Mouse (Mus musculus) heart, embryonic 10.5 days (tissue): ENCODE results near the gene Olfr332. TPM values are rescaled to one million over a fixed set of nuclear protein-coding genes. Genes with fewer than 3 reads are reported as not detected.
"Not testable (repeated sequence)": the region's sequence is repeated elsewhere in the genome, so short reads cannot be mapped to it uniquely, and the experiment has no call there.

Source experiments
- DNase-seq: peaks from one replicate; pipeline ENCODE4 v3.0.0-alpha.2; 2017; ENCODE audit warnings: low spot score
- H3K27ac ChIP-seq: fragments of 300-500 bp; sonication (generic); 2 replicates; pipeline ENCODE4 v1.5.1; 2016; ENCODE audit warnings: mild to moderate bottlenecking
- H3K27me3 ChIP-seq: fragments of 300-500 bp; sonication (generic); 2 replicates; pipeline ENCODE4 v1.6.1; 2016; ENCODE audit warnings: mild to moderate bottlenecking; ENCODE audit not compliant: poor library complexity, insufficient read depth, severe bottlenecking
- H3K36me3 ChIP-seq: fragments of 300-500 bp; sonication (generic); 2 replicates; pipeline ENCODE4 v1.6.1; 2016; ENCODE audit warnings: mild to moderate bottlenecking, moderate library complexity
- H3K4me1 ChIP-seq: fragments of 300-500 bp; sonication (generic); 2 replicates; pipeline ENCODE4 v1.6.1; 2016; ENCODE audit warnings: mild to moderate bottlenecking
- H3K4me3 ChIP-seq: fragments of 300-500 bp; sonication (generic); 2 replicates; pipeline ENCODE4 v1.5.1; 2016; ENCODE audit warnings: mild to moderate bottlenecking, moderate library complexity
- H3K9me3 ChIP-seq: fragments of 300-500 bp; sonication (generic); 2 replicates; pipeline ENCODE4 v1.6.1; 2016; ENCODE audit warnings: mild to moderate bottlenecking, moderate library complexity
- WGBS: fragments of 180-500 bp; shearing (Covaris S2); methylation state at CpG from one replicate; pipeline ENCODE4 v1.1.7; 2016; 5-methylcytosine and 5-hydroxymethylcytosine counted together
- polyA plus RNA-seq: library from polyadenylated mRNA; unstranded; fragments of >200 nt; fragmentation: Nextera tagmentation; extraction: Ambion mirVana; gene quantifications from 2 replicates; pipeline ENCODE4 v1.2.1, GENCODE M21; 2016

Gene Olfr332
- polyA plus RNA-seq: not detected in 2 replicates

DNA sequence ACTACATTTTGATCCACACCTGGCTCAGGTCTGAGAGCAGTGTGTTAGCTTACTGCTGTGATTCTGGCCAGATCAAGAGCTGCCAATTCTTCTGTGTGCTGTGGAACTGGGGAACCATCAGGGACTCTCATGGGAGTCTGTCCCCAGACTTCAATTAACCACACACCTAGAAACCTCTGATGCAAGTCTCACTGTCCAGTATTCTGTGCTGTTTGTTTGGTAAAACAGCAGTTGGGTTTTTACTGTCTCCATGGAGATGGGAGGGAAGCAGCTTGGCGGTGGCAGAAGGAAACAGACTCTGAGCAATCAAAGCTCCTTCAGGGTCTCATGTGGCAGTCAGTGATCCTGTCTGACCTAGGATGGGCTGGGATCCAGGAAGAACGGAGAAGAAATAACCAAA is at the start of gene Olfr332:
TSS of gene Olfr332 (minus strand) at position 101 of the 400 bp plus-strand sequence.
- H3K4me1 ChIP-seq: no peaks in the 10 kb centered on the region
- no peak for DNase-seq
- 76% methylated on average over 2 of the region's 2 CpGs for WGBS
- H3K9me3 ChIP-seq: no peaks in the 10 kb centered on the region
- H3K4me3 ChIP-seq: no peak within 1 kb of the TSS
- no peak within 1 kb of the TSS for H3K27ac ChIP-seq
- no peaks in the 10 kb centered on the region for H3K27me3 ChIP-seq
- no peaks in the 10 kb centered on the region for H3K36me3 ChIP-seq

DNA sequence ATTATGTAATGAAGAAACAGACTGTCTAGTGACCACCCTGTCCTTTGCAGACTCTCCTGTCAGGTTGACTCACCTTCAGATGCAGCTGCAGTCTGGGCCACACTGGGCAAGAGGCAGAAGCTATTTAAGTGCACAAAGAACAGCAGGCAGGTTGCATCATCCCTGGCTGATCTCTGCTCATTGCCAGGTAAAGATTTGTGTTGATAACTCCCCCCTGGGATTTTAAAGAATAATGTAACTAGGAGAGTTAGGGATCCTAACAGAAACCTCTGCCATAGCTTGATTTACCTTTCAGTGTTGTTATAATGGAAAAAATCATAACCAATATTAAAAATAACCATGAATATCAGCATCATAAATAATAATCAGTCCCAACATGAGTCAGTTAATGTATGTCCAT is 42.4 kb upstream of the Olfr332 start, which contains the start of gene Olfr330:
TSS of gene Olfr330 (minus strand) at position 101 of the 400 bp plus-strand sequence.
- H3K4me1 ChIP-seq, H3K9me3 ChIP-seq, H3K27ac ChIP-seq, H3K36me3 ChIP-seq, H3K4me3 ChIP-seq, H3K27me3 ChIP-seq, DNase-seq: not testable (repeated sequence)

DNA sequence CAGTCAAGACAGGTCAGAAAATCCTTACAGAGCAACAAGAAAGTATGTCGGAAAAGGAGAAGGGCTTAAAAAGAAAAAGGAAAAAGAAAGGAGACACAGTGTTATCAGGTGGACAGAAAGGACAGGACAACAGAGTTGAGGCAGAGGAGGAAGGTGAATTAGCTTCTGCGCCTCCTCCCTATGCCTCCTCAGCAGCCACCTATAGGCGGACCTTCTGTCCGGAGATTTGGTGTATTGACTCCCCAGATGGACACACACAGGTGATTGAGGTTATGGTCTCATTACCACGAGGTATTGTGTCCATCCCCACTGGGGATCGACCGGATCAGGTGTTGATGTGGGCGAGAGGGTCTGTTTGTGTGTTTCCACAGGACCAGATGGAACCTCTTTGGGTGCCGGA is 27.4 kb upstream of the Olfr332 start:
- 88% methylated on average over 8 of the region's 9 CpGs for WGBS
- not testable (repeated sequence) for H3K4me3 ChIP-seq, H3K4me1 ChIP-seq, DNase-seq, H3K9me3 ChIP-seq, H3K36me3 ChIP-seq, H3K27me3 ChIP-seq, H3K27ac ChIP-seq

DNA sequence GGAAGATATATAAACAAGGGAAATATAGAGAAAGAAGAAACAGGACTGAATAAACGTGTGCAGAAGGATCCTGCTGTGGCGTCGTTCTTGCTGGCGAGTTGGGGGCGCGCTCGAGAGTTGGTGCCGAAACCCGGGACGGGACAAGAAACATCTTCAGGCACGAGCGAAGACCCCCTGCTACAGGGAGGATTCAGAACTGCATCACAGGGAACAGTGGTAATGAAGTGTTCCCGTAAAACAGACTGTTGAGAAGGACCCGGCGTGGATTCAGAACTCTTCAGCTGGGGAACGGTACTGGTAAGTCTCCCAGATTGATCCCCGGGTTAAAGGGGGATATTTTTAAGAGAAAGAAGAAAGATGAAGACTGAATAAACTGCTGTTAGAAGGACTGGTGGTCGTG is 26.6 kb upstream of the Olfr332 start:
- 90% methylated on average over 18 of the region's 18 CpGs for WGBS
- not testable (repeated sequence) for H3K27ac ChIP-seq, DNase-seq, H3K9me3 ChIP-seq, H3K4me1 ChIP-seq, H3K4me3 ChIP-seq, H3K27me3 ChIP-seq, H3K36me3 ChIP-seq

DNA sequence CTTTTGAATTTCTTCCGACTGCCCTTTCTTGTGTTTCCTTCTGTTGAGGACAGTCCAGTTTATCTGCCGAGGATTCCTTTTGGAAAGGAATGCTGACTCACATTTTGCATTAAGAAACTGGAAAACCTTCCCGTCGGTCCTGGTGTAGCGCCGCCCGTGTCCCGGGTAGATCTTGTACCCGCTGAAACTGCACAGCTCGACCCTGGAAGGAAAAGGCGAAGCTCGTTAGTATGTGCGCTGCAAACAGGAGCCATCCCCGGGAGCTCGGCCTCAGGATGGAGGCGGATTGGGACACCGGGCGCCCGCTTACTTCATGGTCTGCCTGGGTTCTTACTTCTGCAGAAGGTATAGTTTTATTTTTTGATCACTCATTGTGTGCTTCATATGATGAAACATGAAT is 16.7 kb upstream of the Olfr332 start:
- H3K36me3 ChIP-seq, H3K4me1 ChIP-seq, H3K27ac ChIP-seq, DNase-seq, H3K27me3 ChIP-seq, H3K4me3 ChIP-seq, H3K9me3 ChIP-seq: not testable (repeated sequence)
- 78% methylated on average over 19 of the region's 19 CpGs for WGBS

DNA sequence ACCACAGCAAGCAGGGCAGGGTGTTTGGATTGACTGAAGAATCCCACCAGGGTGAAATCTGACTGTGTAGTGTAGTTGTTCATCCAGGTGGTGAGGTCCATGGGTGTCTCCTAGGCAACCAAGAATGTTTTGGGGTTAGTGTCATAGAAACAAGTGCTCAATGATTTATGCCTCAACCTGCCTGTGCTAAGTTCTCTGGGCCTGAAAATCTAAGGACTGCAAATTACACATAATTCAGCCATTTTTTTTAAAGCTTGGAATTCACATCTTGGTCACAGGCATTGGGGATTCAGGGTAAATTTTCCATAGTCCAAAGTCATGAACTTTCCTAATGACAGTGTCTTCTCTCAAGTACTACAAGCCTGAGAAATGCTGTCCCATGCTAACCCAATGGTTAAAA is 10.1 kb upstream of the Olfr332 start, which contains the start of gene Olfr331:
TSS of gene Olfr331 (minus strand) at position 101 of the 400 bp plus-strand sequence.
- not testable (repeated sequence) for H3K36me3 ChIP-seq, H3K9me3 ChIP-seq, H3K4me1 ChIP-seq, H3K27ac ChIP-seq, H3K4me3 ChIP-seq, DNase-seq, H3K27me3 ChIP-seq

DNA sequence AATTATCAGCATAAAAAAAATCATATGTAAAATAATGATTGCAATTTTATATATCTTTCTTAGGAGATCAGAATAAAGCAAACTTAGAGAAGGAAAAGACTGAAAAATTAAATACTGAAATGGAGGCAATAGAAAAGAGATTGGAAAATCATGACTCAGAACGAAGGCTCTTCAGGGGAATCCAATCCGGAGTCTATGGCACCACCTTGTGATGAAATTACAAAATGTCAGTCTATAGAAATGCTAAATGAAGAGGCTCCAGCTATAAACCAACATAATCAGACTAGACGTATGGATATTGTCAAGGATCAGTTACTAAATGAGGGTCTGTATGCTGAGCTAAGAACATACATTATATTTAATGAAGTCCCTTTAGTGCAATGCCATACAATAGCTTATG is 6.9 kb upstream of the Olfr332 start:
- WGBS: 65% methylated on average over 3 of the region's 3 CpGs
- Histone ChIP-seq H3K4me1 (no peaks in the 10 kb centered on the region), H3K36me3 (no peaks in the 10 kb centered on the region), H3K4me3 (no peak overlapping the region), H3K27ac (no peak overlapping the region), H3K27me3 (no peaks in the 10 kb centered on the region), H3K9me3 (no peaks in the 10 kb centered on the region)
- no peak for DNase-seq

DNA sequence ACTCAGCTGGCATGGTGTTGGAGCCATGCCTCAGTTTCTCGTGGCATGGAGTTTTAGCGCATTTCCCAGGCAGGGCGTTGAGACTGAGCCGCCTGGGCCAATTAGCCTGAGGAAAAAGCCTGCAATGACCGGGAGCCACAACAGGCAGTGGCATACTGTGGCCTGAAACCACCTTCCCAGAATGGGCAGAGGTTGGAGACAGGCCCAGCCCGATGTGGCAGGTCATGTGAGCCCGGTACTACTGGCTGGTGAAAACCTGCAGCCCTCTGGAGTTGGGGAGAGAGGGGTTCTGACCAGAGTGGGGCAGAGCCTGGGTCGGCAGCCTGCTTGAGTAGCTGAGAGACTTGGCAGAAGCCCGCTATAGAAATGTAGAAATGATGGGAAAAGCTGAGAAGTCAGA is 6.4 kb upstream of the Olfr332 start:
- H3K4me1 ChIP-seq: no peaks in the 10 kb centered on the region
- no peaks in the 10 kb centered on the region for H3K36me3 ChIP-seq
- no peaks in the 10 kb centered on the region for H3K9me3 ChIP-seq
- H3K4me3 ChIP-seq: no peak overlapping the region
- H3K27me3 ChIP-seq: no peaks in the 10 kb centered on the region
- 81% methylated on average over 9 of the region's 9 CpGs for WGBS
- DNase-seq: no peak
- no peak overlapping the region for H3K27ac ChIP-seq

DNA sequence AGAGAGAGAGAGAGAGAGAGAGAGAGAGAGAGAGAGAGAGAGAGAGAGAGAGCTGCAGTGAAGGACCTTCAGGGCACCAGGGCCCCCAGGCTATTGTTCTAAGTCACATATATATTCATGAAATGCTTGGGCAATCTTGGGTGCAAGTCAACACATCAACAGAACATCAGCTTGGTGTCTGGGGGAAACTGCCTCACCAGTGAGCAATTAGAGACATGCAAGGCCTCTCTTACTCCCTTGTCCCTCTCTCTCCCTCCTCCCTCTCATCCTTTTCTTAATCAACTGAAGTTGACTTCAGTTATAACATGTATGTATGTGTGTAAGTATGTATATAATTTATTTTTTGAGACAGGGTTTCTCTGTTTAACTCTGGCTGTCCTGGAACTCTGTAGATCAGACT is 30.2 kb downstream of the Olfr332 start, which contains the start of gene Olfr30:
TSS of gene Olfr30 (minus strand) at position 101 of the 400 bp plus-strand sequence.
- H3K4me1 ChIP-seq: no peaks in the 10 kb centered on the region
- no peak within 1 kb of the TSS for H3K27ac ChIP-seq
- H3K36me3 ChIP-seq: no peaks in the 10 kb centered on the region
- no peak within 1 kb of the TSS for H3K4me3 ChIP-seq
- no peak for DNase-seq
- H3K9me3 ChIP-seq: no peaks in the 10 kb centered on the region
- no peaks in the 10 kb centered on the region for H3K27me3 ChIP-seq

DNA sequence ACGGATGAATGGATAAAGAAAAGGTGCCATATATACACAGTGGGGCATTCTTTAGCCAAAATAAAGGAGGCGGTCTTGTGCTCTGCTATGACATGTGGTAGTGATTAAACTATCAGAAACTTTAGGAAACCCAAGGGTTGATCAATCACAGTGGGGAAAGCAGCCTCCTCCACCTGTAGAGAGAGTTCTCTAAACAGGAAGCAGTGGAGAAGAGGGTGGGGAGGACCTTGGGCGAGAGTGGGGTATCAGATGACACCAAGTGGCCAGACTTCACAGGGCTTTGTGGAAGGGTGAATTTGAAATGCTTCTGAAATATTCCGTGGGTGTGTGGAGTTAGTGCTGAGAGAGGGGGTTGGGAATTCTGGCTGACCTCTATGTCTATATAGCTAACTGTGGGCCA is 38.8 kb downstream of the Olfr332 start:
- no peaks in the 10 kb centered on the region for H3K4me1 ChIP-seq
- H3K4me3 ChIP-seq: no peak overlapping the region
- H3K27me3 ChIP-seq: 0 out of 2 replicates have a peak, but pooled peaks cover 3% of the 10 kb centered on the region
- 60% methylated on average over 4 of the region's 4 CpGs for WGBS
- no peaks in the 10 kb centered on the region for H3K9me3 ChIP-seq
- H3K36me3 ChIP-seq: no peaks in the 10 kb centered on the region
- no peak overlapping the region for H3K27ac ChIP-seq
- DNase-seq: no peak

DNA sequence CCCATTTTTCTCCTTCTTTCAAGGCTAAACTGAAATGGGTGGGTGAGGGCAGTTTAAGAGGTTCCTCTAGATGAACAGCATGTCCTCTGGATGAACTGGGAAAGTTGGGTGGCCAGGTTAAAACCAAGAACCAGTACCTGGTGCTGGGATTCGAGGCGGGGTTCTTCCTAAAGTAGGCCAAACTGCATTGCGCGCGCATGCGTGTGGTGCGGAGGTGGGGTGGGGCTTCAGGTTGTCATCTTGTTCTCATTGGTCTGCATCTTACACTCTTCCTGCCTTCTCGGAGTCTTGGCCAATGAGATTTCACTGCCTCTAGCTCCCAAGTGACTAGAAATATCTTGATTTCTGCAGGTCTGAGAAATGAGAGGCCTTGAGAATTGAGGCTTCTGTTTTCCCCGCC is 39.6 kb downstream of the Olfr332 start, which contains the start of gene Lypd9:
TSS of gene Lypd9 (minus strand) at position 165 of the 400 bp plus-strand sequence.
- Histone ChIP-seq H3K4me1 (no peaks in the 10 kb centered on the region), H3K36me3 (no peaks in the 10 kb centered on the region), H3K27ac (no peak within 1 kb of the TSS), H3K27me3 (0 out of 2 replicates have a peak, but pooled peaks cover 3% of the 10 kb centered on the region), H3K9me3 (0 out of 2 replicates have a peak, but pooled peaks cover 3% of the 10 kb centered on the region), H3K4me3 (no peak within 1 kb of the TSS)
- DNase-seq: no peak
- 92% methylated on average over 9 of the region's 9 CpGs for WGBS

Other genes starting within 250 kb of the Olfr332 start
- gene 4930438A08Rik, start 217.8 kb downstream of the Olfr332 start, polyA plus RNA-seq: not detected in 2 replicates
- gene Zfp692, start 185.5 kb downstream of the Olfr332 start, polyA plus RNA-seq: 18.5 and 19.2 TPM in 2 replicates
- gene Zfp672, start 162.2 kb downstream of the Olfr332 start, polyA plus RNA-seq: 30.4 and 31.6 TPM in 2 replicates
- gene Sh3bp5l, start 161.8 kb downstream of the Olfr332 start, polyA plus RNA-seq: 30.0 and 30.8 TPM in 2 replicates
- gene Lypd8, start 113.5 kb downstream of the Olfr332 start, polyA plus RNA-seq: not detected in 2 replicates
- not detected in 2 replicates for gene 1810065E05Rik, start 71.4 kb downstream of the Olfr332 start, polyA plus RNA-seq
- gene Gm12253, start 60.0 kb downstream of the Olfr332 start, polyA plus RNA-seq: not detected in 2 replicates
- gene Lypd9, start 39.6 kb downstream of the Olfr332 start, polyA plus RNA-seq: not detected in 2 replicates
- gene Olfr30, start 30.3 kb downstream of the Olfr332 start, polyA plus RNA-seq: not detected in 2 replicates
- gene Olfr331, start 10.0 kb upstream of the Olfr332 start, polyA plus RNA-seq: not detected in 2 replicates
- gene Olfr330, start 42.3 kb upstream of the Olfr332 start, polyA plus RNA-seq: not detected in 2 replicates
- gene Olfr329-ps, start 53.9 kb upstream of the Olfr332 start, polyA plus RNA-seq: not detected in 2 replicates
- gene Olfr328, start 63.1 kb upstream of the Olfr332 start, polyA plus RNA-seq: 0.08 TPM in 1 of 2 replicates, not detected in the other
- not detected in 2 replicates for gene Olfr224, start 78.0 kb upstream of the Olfr332 start, polyA plus RNA-seq
- gene Olfr325, start 85.2 kb upstream of the Olfr332 start, polyA plus RNA-seq: not detected in 2 replicates
- gene Olfr324, start 102.6 kb upstream of the Olfr332 start, polyA plus RNA-seq: not detected in 2 replicates
- gene 2210407C18Rik, start 123.5 kb upstream of the Olfr332 start, polyA plus RNA-seq: not detected in 2 replicates
- gene Olfr323, start 137.9 kb upstream of the Olfr332 start, polyA plus RNA-seq: not detected in 2 replicates
- 1.1 and 1.2 TPM in 2 replicates for gene Trim58, start 147.9 kb upstream of the Olfr332 start, polyA plus RNA-seq
- not detected in 2 replicates for gene Olfr322, start 166.2 kb upstream of the Olfr332 start, polyA plus RNA-seq
- not detected in 2 replicates for gene Olfr320, start 188.5 kb upstream of the Olfr332 start, polyA plus RNA-seq
- not detected in 2 replicates for gene Olfr319, start 206.6 kb upstream of the Olfr332 start, polyA plus RNA-seq
- gene Olfr318, start 231.5 kb upstream of the Olfr332 start, polyA plus RNA-seq: not detected in 2 replicates
- not detected in 2 replicates for gene Olfr317, start 246.7 kb upstream of the Olfr332 start, polyA plus RNA-seq